Mouse (Mus musculus) CH12F3 (cell line): ENCODE data around the gene Ston2.

Experiments used
- in situ Hi-C: fragments of 300-500 bp; cut with MboI; formaldehyde crosslinking; loops from 2 replicates; pipeline ENCODE4 v1.14.3; 2020; ENCODE audit warnings: low sequenced_read_pairs

Ston2 gene

DNA sequence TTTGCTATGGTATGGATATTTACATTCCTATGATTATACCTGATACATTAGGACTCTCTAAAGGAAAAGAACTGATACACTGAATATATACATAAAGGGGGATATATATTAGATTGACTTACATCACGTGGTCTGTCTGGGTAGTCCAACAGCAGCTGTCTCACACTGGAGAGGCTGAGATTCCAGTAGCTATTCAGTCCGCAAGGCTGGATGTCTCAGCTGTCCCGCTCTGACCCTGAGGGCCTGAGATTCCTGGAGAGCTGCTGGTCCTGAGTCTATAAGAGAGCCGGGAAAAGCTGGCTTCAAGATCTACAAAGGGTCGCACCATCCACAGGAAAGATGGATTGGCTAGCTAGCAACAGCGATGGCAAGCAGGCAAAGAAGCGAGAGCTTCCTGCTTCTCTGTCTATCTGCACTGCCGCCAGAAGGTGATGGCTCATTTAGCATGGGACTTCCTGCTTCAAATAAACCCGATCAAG lies at the start of gene Ston2:
Gene Ston2 (minus strand): TSS at position 429 of the 479 bp plus-strand sequence.
- in situ Hi-C loops: loop anchor here (10.0 to 25.0 kb wide), 2 partner anchors 143 to 376 kb away; no protein-coding TSS in a partner anchor

DNA sequence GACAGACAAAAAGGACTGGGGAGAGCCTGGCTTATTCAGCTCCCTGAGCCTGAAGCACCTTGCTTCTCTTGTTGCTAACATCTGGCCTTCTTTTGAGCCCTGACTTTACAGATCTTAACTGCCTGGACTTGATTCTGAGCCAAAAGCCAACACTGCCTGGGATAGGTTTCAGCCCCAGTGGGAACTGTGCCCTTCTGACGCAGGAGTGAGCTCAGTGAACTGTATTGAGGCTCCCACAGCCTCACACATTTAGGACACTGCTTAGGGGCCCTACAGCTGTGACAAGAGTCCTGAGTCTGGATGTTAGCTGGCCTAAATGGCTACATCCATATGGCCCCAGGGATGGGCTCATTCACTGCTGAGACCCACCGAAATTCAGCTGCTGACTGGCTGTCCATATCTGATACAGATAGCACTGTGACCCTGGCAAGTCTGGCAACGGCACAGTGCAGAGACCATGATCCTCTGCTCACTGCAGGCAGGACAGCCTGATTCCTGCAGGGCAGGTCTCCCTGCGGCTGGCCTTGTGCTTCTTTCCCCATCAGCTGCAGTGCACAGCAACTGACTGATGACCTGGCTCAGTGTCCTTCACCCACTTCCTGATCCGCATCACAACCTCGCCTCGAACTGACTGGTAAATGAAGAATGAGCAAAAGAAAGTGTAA lies 49.3 kb upstream of the Ston2 start:
- in situ Hi-C loops: no loop called here

DNA sequence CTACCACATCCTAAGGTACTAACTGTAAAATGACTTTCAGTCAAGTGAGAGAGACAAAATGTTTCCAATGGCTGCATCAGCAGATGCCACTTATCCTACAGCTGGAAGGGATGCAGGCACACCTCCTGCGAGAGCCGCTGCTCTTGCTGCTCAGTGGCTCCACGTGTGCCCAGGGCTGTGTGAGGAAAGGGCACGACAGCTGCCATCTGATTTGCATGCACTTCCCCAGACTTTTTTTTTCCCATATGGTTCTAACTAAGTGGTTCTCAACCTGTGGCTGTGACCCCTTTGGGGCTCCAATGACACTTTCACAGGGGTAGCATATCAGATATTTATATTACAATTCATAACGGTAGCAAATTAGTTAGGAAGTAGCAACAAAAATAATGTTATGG lies 45.7 kb upstream of the Ston2 start:
- in situ Hi-C loops: no loop called here

DNA sequence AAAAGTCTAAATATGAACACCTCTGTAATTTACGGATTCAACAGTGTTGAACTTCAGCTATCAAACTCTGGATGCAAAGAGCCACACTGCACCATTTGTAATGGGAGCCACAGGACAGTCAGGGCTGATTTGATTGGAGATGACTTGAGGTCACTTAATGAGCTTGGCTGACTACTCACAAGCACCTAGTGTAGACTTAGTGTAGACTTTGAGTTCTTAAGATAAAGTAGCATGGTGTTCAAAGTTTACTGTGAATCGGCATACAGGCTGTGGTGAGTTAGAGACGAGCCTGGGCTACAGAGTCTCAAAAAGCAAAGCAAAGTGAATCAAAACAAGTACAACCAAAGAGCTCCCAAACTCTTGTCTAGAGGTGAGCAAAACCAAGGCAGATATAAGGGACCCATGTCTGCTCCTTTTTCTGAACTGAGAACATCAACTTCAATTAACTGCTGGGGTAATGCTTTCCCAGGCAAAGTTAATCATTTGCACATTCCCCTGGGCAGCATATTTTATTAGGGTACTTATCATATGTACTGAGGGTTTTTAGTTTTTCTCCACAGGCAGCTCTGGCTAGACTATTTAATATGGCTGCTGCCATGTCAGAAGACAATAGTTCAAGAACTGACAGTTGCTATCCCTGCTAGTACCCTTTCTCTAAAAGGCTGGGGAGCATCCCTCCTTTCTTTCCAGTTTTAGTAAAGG lies 45.2 kb upstream of the Ston2 start:
- in situ Hi-C loops: no loop called here

DNA sequence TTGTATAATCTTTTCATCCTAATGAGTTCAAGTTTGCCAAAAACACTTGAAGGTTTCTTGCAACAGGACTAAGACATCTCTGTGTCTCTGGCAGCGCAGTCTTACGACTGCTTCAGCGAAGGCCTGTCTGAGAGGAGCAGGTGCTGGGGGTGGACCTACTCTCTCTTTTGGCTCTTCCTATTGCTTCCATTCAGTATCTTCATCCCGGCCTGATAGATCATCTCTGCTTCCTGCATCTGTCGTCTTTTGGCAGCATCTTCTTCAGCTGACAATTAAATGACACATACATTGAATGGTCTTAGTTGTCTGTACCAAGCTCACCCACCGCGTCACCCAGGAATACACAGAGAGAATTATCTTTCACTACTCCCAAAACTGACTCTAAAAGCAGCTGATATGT lies 43.2 kb upstream of the Ston2 start:
- in situ Hi-C loops: no loop called here

DNA sequence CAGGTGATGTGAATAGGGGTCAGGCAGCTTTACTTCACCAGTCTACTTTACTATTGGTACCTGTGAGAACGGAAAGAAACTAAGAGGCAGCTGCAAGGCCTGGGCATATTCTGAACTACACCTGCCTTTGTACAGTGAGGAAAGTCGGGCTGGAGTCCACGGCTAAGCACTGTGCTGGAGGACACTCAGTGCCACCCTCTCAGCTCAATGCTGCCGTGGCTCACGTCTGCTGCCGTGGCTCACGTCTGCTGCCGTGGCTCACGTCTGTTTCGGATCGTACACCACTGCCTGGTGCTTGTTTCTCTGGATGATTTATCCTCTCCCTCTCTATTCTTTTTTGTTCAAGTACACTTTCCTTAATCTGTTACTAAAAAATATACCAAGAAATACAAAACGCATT lies 32.3 kb upstream of the Ston2 start:
- in situ Hi-C loops: no loop called here

DNA sequence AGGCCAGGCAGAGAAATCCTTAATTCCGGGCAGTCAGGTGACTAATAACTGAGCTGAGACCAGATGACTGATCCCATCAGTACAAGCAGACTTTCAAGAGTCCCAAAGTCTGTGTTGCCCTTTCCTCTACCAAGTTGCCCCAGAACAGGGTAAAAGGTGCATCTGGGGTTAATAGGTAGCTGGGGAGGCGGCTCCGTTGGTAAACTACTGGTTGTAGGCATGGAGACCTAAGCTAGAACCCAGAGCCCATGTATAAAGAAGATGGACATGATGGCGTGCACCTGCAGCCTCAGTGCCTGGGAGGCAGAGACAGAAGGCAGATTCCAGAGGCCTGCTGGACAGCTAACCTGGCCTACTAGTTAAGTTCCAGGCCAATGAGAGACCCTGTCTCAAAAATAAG lies 30.5 kb upstream of the Ston2 start:
- in situ Hi-C loops: no loop called here

DNA sequence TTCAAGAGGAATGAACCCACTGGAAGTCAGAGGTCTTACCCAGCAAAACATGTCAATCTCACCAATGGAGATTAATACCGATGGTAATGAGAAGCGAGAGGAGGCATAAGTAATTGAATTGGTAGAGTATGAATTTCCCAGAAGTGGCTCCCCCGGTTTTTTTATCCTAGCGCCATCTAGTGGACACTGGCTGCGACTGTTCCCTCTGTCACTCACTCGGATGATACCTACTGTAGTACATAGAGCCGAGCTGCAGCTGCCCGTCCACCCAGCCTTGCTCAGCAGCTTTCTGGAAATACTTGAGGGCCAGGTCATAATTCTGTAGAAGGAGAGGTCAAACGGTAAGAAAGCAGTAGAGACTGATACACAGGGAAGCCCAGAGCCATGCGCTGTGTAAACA lies 27.8 kb upstream of the Ston2 start:
- in situ Hi-C loops: no loop called here

DNA sequence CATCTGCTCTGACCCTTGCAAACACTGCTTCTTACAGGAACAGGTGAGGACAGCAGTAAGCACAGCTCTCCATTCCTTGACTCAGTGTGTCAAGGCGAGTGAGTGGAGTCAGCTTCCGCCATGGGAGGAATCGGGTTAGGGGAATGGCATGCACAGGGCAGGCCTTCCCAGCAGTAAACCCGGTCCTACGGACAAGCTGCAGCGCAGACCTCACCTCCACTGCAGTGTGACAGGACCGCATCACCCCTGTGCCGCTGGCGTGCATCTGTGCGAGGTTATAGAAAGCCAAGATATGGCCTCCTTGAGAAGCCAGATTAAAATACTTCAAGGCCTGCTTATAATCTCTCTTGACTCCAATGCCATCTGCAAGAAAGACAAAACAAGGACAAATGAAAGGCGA lies 27.4 kb upstream of the Ston2 start:
- in situ Hi-C loops: no loop called here

DNA sequence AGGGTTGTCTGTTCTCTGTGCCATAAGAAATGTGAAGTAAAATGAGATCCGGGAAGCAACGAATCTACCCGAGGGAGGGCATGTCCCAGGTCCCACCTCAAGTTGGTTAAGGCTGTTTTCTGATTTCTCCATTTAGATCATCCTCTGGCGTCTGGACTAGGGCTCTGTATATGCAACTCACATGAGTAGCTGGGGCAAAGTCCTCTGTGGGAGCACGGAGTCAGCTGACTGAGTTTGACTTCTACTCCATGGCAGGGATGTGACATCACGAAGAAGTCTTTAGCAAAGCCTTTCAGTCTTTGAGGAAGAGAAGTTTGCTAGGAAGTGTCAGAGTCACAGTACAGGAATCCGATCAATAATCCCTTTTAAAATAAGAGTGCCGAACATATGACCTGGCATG lies 20.7 kb upstream of the Ston2 start:
- in situ Hi-C loops: no loop called here

DNA sequence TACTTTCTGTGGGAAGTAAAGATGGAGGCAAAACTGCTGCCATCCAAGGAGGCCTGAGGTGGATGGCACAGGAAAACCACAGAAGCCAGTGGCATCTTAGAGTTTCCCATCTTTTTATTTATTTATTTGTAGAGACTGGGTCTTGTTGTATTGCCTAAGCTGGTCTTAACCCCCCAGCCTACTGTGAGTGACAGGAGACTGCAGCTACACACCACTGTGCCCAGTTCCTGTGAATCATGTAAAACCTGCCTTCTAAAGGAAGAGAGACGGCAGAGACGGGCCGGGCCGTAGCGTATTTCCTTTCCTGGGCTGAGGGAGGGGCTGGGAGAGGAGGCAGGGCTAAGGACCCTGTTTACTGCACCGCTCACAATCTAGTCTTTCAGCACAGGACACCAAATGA lies 19.6 kb upstream of the Ston2 start:
- in situ Hi-C loops: no loop called here

DNA sequence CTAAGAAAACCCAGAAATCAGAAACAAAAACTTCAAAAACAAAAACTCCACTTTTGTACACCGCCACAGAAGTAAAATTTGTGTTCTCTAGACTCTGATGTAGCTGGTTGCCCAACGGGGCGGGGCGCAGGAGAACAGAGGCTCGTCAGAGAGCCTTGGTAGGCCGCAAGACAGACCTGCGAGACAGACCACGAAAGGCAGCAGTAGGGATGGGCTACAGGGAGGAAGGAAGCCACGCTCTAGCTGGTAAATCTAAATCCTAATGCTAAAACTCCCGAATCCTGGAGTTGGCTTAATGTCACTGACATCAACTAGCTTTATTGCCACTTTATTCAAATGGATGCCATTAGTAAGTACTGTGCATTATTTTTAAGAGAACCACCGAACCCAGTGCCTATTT lies 18.9 kb upstream of the Ston2 start:
- in situ Hi-C loops: no loop called here

DNA sequence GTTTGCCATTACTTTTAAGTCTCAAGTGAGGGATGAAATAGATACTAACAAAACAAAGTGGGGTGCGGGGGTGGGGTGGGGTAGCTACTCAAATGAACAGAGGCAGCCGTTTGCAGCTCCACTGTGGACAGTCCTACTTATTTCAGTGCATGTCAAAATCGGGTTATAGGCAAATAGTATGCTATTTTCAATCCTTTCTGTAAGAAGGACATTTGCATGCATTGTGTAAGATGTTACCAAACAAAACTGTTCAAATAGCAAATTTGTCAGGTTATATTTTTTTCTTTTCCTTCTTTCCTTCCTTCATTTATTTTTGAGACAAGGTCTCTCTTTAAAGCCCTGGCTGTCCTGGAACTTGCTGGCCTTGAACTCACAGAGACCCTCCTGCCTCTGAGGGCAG lies 16.1 kb upstream of the Ston2 start:
- in situ Hi-C loops: no loop called here

DNA sequence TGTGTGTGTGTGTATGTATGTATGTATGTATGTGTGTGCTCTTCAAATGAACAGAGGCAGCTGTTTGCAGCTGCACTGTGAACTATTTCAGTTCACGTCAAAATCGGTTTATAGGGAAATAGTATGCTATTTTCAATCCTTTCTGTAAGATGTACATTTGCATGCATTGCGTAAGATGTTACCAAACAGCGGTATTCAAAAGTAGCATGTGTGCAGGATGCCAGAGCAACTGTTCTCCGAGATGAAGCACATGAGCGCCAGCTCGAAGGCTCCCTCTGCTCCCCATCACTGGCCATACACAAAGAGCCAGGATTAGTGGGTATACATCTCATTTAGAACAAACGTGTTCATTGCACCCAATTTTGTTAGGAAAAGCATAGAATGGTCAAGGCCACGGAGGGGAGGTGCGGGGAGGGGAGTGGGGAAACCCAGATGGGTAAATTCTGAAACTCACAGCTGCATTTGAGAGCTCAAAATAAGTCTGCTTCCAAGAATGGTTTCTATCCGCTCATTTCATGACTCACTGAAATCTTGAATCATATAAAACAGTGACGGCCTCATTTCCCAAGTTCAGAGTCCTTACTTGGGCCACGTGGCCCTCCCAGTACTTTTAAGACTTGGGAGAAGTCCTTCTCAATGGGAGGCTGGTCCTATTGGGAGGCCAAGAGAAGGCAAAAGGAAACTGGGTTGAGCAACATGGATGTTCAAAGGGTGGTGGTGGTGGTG lies 15.2 kb upstream of the Ston2 start:
- in situ Hi-C loops: no loop called here

DNA sequence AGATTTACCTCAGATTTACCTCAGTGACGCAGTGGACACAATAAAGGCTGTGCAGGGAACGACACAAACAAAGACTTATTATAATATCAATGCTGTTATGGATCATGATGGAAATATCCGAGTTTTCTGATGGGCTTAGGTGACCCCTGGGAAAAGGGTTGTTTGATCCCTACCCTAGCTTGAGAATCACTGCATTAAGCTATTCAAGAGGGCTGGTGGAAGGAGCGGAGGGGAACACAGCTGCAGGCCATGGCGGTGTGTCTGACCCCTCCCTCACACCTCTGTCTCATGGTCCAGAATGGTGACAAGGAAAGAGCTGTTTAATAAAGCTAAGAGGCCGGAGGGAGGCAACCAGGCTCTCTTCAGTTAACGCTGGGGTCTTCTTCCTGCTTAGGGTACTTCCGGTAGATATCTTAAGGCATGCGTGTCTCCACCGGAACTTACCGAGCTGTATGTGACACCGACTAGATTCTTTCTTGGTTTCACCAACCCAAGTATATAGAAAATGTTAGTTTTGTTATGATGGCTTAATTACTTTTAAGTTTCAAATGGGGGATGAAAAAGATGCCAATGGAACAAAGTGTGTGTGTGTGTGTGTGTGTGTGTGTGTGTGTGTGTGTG lies 14.5 kb upstream of the Ston2 start:
- in situ Hi-C loops: no loop called here

DNA sequence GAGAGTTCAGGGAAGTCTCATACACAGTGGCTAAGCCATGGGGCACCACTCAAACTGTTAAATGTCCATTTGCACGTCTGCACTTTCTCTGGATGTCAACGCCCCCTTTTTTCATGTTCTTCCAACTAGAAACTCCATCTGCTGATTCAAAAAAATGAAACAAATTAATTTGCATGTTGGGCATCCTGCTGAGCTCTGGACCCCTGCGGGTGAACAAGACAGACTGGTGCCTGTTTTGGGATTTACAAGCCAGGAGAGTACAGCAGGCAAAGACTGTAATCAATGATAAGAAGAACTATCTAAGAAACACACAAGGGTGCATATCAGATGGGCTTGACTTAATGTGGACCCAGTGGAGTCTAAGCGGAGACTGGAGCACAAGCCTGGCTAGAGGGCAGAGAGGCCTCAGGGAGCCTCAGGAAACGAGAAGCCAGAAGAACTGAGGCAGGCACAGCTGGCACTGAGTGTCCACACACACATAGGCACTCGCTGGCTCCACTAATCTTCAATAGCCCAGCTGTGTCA lies 12.7 kb upstream of the Ston2 start:
- in situ Hi-C loops: no loop called here

DNA sequence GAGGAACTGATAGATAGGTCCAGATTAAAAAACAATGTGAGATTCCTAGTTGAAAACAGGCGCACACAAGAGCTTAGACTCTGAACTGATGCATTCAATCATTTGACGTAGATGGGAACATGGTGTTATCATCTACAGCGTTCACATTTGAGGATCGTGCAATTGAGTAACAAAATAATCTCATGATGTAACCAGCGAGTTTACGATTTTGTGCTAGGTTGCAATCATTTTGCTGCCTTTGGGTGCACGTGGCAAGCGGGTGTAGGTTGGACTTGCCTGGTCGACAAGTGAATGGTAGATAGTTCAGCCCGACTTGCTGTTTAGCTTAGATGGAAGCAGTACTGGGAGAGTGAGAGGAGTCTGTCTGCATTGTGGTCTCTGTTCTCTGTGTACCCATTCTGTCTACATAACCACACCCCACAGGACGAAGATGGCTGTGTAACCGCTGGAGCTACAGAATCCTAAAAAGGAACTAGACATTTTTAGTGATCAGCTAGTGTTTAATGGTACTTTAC lies 11.7 kb upstream of the Ston2 start:
- in situ Hi-C loops: loop anchor here (25.0 kb wide), 1 partner anchor 388 kb away; no protein-coding TSS in a partner anchor

DNA sequence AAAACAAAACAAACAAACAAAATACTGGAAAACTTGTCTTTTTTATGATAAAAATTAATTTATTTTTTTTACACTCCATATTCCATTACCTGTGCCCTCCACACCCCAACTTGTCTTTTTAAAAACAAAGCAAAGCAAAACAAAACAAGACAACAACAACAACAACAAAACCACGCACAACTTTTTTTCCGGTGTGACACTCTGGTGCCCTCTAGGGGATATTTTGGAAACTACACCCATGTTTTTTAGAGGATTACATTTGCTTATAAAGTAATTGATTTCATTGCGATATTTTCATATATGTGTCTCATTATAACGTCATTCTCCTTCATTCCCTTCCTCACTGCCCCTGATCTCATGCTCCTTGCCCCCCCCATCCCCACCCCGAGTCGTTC lies 11.2 kb upstream of the Ston2 start:
- in situ Hi-C loops: loop anchor here (25.0 kb wide), 1 partner anchor 387 kb away; no protein-coding TSS in a partner anchor

DNA sequence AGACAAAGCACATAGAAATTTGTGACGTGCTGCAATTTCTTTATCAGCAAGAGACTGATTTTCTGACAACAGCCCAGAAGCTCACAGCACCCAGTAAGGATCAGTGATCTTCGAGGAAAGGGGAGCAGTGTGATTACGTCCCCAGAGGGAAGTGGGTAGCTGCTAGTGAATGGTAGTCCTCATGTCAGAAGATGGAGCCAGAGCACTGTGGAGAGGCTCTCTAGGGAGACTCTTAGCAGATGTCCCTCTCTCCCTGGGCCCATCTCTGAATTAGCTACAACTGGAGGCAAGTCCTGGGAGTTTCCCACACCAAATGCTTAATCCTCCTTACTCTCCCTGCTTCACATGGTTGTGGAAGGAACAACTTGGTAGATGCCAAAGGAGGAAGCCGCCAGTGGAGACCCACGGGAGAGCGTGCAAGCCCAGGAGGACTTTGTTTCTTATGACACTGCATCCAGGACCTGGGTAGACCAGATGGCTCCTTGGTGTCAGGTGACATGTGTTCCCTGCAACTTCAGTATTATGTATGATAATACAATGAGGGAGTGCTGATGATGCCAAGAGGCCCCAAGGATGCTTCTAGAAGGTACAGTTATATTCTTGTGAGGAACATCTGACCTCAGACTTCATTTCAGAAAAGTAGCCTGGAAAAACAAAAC lies 10.7 kb upstream of the Ston2 start:
- in situ Hi-C loops: loop anchor here (25.0 kb wide), 1 partner anchor 387 kb away; no protein-coding TSS in a partner anchor

DNA sequence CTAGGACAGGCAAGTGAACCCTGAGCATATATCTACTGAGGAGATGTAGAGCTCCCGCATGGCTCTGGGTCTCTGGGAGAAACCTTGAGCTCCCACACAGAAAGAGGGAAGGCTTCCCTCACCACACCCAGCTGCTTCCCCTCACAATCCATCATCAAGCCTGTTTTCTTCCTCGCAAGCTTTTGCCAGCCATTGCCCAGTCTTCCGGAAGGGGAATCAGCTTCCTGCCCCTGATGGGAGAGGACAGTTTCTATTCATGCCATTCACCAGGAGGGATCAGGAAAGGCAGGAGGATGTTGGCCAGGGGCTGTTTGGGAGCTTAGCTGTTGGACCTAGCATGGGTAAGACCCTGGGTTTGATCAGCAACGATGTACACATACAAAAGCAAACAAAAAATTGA lies 8.6 kb upstream of the Ston2 start:
- in situ Hi-C loops: loop anchor here (25.0 kb wide), 1 partner anchor 384 kb away; no protein-coding TSS in a partner anchor
